Mouse (Mus musculus) kidney, embryonic 14.5 days (tissue): ENCODE measurements around the gene Ptgdr2. TPM values are rescaled to one million over a fixed set of nuclear protein-coding genes. Genes with fewer than 3 reads are reported as not detected.

ENCODE experiments used
- ATAC-seq: fragments of 200-750 bp; cut with Nextera tagmentation; 2 replicates; pipeline ENCODE4 v1.8.0; 2017; ENCODE audit warnings: moderate number of reproducible peaks, mild to moderate bottlenecking, moderate TSS enrichment, moderate library complexity; ENCODE audit not compliant: low FRiP score, low TSS enrichment
- H3K27ac ChIP-seq: fragments of 300-500 bp; sonication (generic); 2 replicates; pipeline ENCODE4 v1.5.1; 2014; ENCODE audit warnings: low read depth, mild to moderate bottlenecking, low read length, moderate library complexity, mixed read lengths
- H3K27me3 ChIP-seq: fragments of 300-500 bp; sonication (generic); 2 replicates; pipeline ENCODE4 v1.6.1; 2014; ENCODE audit warnings: mild to moderate bottlenecking, low read length; ENCODE audit not compliant: control insufficient read depth, insufficient read depth
- H3K36me3 ChIP-seq: fragments of 300-500 bp; sonication (generic); 2 replicates; pipeline ENCODE4 v1.6.1; 2014; ENCODE audit warnings: low read length, mixed read lengths; ENCODE audit not compliant: control insufficient read depth, insufficient read depth
- H3K4me1 ChIP-seq: fragments of 300-500 bp; sonication (generic); 2 replicates; pipeline ENCODE4 v1.6.1; 2014; ENCODE audit warnings: low read length, mixed read lengths; ENCODE audit not compliant: control insufficient read depth, insufficient read depth
- H3K4me2 ChIP-seq: fragments of 300-500 bp; sonication (generic); replicated peaks from 2 replicates; pipeline ENCODE4 v1.6.1; 2014; ENCODE audit warnings: low read depth, mild to moderate bottlenecking, low read length
- H3K4me3 ChIP-seq: fragments of 300-500 bp; sonication (generic); 2 replicates; pipeline ENCODE4 v1.5.1; 2014; ENCODE audit warnings: mild to moderate bottlenecking, low read length
- H3K9ac ChIP-seq: fragments of 300-500 bp; sonication (generic); 2 replicates; pipeline ENCODE4 v1.6.1; 2014; ENCODE audit warnings: low read depth, mild to moderate bottlenecking, low read length, moderate library complexity
- H3K9me3 ChIP-seq: fragments of 300-500 bp; sonication (generic); 2 replicates; pipeline ENCODE4 v1.6.1; 2016; ENCODE audit warnings: low read length; ENCODE audit not compliant: control insufficient read depth
- WGBS: fragments of 180-500 bp; shearing (Covaris S2); extraction: QIAGEN DNeasy Blood & Tissue Kit; methylation state at CpG from one replicate; pipeline ENCODE4 v1.1.7; 2014; 5-methylcytosine and 5-hydroxymethylcytosine counted together
- polyA plus RNA-seq: library from polyadenylated mRNA; unstranded; fragments of >200 nt; fragmentation: Nextera tagmentation; extraction: Ambion mirVana; gene quantifications from 2 replicates; pipeline ENCODE4 v1.2.1, GENCODE M21; 2014

The Ptgdr2 gene
- not detected in 2 replicates for polyA plus RNA-seq

DNA sequence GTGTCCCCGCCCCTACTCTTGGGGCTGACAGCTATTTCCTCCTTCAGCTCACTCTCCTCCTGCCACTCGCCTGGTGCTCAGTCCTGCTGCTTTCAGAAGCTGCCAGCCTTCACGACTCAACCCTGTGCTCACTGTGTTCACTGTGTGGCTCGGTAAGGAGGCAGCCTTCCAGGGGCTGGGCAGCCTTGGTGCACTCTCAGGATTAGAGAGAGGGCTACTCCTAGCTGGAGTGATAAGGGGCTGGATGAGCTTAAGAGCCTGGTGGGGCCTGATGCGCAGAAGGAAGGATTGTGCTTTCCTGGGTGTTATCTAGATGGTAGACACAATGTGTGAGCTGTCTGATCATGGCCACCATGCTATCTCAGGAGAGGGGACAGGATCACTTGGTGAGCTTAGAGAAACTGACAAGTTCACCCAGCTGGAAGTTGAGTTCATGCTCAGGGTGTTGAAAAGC lies at the start of gene Ptgdr2:
Gene Ptgdr2, plus strand, starts transcription at position 51 of the 454 bp plus-strand sequence.
- H3K27me3 ChIP-seq, result no peaks in the 10 kb centered on the region
- H3K4me1 ChIP-seq, result 0 out of 2 replicates have a peak, but pooled peaks cover 3% of the 10 kb centered on the region
- no peak for ATAC-seq
- WGBS, result 39% methylated on average over 5 of the region's 5 CpGs
- H3K4me2 ChIP-seq, result no peak within 1 kb of the TSS
- no peak within 1 kb of the TSS for H3K27ac ChIP-seq
- no peak within 1 kb of the TSS for H3K9ac ChIP-seq
- H3K9me3 ChIP-seq, result no peaks in the 10 kb centered on the region
- no peak within 1 kb of the TSS for H3K4me3 ChIP-seq
- H3K36me3 ChIP-seq, result peaks cover 5% of the 10 kb centered on the region; the same call in 1 of the 2 replicates

DNA sequence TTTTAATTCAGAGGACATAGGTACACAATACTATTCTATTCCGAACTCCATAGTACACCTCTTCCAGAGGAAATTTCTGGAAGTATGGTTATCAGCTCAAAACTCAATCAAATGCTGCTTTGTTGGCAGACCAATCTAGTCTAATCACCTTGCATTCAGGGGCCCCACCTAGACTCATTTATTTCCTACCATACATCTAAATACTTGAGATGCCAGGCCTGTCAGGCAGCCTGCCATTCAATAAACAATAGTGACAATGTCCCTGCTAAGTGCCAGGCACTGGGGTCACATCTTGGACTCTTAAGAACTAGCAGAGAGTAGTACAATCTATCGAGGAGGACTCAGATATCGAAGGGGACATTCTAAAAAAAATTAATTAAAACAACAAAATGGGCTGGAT lies 44.8 kb upstream of the Ptgdr2 start:
- Histone ChIP-seq H3K27me3 (no peaks in the 10 kb centered on the region), H3K4me3 (no peak overlapping the region), H3K4me1 (peaks cover 11% of the 10 kb centered on the region; the same call in 1 of the 2 replicates), H3K9ac (no peak overlapping the region), H3K9me3 (no peaks in the 10 kb centered on the region), H3K27ac (no peak overlapping the region), H3K36me3 (peaks cover 2% of the 10 kb centered on the region; the same call in 1 of the 2 replicates), H3K4me2 (no peak overlapping the region)
- WGBS, result 89% methylated on average over 3 of the region's 3 CpGs
- no peak for ATAC-seq

DNA sequence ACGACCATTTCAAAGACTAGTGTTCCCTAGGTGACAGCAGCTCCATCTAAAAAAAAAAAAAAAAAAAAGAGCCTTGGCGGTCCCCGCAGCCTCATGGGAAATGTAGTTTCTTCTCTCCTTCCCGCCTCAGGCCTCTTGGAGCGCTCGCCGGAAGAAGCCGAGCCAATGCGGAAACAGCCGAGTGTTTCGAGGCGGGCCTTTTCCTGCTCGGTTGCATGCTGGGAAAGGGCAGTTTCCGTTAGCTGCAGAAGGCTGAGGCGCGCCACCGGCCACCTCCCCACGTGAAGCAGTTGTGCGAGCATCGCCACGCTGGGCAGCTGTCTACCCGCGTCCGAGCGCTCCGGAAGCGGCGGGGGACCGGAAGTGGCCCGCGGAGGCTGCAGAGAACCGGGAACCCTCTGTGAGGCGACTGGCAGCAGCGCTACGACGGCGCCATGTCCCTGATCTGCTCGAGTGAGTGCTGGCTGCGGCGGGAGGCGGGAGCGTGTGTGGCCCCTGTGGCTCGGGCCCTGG lies 41.9 kb upstream of the Ptgdr2 start, which contains the start of gene Prpf19:
Gene Prpf19, plus strand, starts transcription at position 216 of the 513 bp plus-strand sequence.
- WGBS, result 0% methylated on average over 42 of the region's 43 CpGs
- Histone ChIP-seq H3K4me1 (peaks cover 14% of the 10 kb centered on the region; the same call in 1 of the 2 replicates), H3K4me3 (peak within 1 kb of the TSS; percentile 79), H3K27ac (peak within 1 kb of the TSS; percentile 85), H3K4me2 (peak within 1 kb of the TSS; percentile 86), H3K36me3 (peaks cover 30% of the 10 kb centered on the region), H3K27me3 (no peaks in the 10 kb centered on the region), H3K9ac (peak within 1 kb of the TSS; percentile 83), H3K9me3 (no peaks in the 10 kb centered on the region)
- ATAC-seq, result peak; percentile 96

DNA sequence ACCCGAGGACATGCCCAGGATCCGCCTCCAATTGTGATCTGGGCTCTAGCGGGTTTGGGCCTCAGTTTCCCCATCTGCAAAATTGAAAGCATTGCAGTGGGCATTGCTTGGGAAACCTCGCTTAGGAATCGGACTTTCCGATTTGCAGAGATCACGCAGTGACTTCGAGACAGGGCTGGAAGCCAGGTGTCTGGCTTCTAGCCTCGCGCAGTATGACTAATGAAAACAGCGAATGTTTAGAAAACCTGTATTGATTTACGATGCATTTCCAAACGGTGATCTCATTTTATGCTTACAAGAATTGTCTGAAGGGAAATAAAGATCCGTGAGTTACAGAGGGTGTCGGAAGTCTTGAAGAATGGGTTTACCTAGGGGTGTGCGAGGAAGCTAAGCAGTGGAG lies 41.3 kb upstream of the Ptgdr2 start:
- no peaks in the 10 kb centered on the region for H3K27me3 ChIP-seq
- H3K9ac ChIP-seq, result peak overlapping the region; percentile 83
- no peaks in the 10 kb centered on the region for H3K9me3 ChIP-seq
- 1% methylated on average over 16 of the region's 16 CpGs for WGBS
- ATAC-seq, result no peak
- H3K4me2 ChIP-seq, result peak overlapping the region; percentile 86
- peaks cover 14% of the 10 kb centered on the region; the same call in 1 of the 2 replicates for H3K4me1 ChIP-seq
- H3K4me3 ChIP-seq, result peak overlapping the region; percentile 79
- peaks cover 37% of the 10 kb centered on the region for H3K36me3 ChIP-seq
- H3K27ac ChIP-seq, result peak overlapping the region; percentile 85

DNA sequence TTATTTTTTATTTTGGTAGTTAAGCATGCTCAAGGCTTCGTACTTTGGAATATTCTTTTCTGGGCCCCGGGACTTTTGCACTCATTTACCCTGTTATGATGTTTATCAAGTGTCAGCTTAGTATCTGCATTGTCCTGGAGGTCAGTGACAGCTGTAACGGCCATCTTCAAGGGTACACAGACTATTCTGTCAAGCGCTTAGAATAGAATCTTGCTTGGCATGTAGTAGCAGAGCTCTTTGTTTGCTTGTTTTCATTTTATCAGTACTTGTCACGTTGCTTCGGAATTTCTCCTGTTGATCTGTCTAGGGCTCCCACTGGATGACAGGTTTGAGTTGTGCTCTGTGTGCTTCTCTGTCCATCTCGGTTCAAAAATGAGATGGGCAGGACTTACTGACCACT lies 40.1 kb upstream of the Ptgdr2 start:
- Histone ChIP-seq H3K27me3 (no peaks in the 10 kb centered on the region), H3K9me3 (no peaks in the 10 kb centered on the region), H3K4me1 (peaks cover 14% of the 10 kb centered on the region; the same call in 1 of the 2 replicates), H3K27ac (no peak overlapping the region), H3K4me3 (no peak overlapping the region; the same call in 1 of the 2 replicates), H3K36me3 (peaks cover 48% of the 10 kb centered on the region), H3K4me2 (peak overlapping the region; percentile 86), H3K9ac (peak overlapping the region; percentile 83; the same call in 1 of the 2 replicates)
- 77% methylated on average over 7 of the region's 7 CpGs for WGBS
- no peak for ATAC-seq

DNA sequence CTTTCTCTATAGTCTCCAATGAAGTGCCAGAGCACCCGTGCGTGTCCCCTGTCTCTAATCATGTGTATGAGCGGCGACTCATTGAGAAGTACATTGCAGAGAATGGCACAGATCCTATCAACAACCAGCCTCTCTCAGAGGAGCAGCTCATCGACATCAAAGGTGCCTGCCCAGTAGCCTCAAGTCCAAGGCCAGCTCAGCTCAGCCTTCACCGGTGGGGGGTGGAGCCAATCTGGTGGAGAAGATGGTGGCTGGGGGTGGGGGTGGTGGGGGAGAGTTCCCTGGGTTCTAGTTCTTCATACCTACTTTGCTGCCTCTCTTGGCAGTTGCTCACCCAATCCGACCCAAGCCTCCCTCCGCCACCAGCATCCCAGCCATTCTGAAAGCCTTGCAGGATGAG lies 39.5 kb upstream of the Ptgdr2 start:
- no peak overlapping the region for H3K4me3 ChIP-seq
- ATAC-seq, result no peak
- no peak overlapping the region for H3K27ac ChIP-seq
- no peak overlapping the region for H3K4me2 ChIP-seq
- H3K9me3 ChIP-seq, result no peaks in the 10 kb centered on the region
- H3K4me1 ChIP-seq, result peaks cover 14% of the 10 kb centered on the region; the same call in 1 of the 2 replicates
- no peak overlapping the region for H3K9ac ChIP-seq
- H3K36me3 ChIP-seq, result peaks cover 55% of the 10 kb centered on the region
- WGBS, result 68% methylated on average over 8 of the region's 8 CpGs
- H3K27me3 ChIP-seq, result no peaks in the 10 kb centered on the region

DNA sequence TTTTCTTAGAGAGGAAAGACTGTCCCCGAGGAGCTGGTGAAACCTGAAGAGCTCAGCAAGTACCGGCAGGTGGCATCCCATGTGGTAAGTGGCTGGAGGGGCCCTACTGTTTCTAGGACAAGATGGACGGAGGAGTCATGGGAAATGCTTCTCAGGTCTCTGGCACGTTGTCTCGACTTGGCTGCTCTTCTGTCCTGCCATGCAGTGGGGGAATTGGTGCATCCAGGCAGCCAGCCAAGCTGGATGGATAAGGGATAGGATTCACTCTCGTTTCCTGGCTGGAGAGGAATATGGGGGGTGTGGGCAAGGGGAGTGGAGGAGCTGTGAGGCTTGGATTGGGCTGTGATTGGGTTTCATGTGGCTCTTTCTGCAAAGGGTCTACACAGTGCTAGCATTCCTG lies 36.6 kb upstream of the Ptgdr2 start:
- no peak overlapping the region for H3K4me2 ChIP-seq
- H3K9me3 ChIP-seq, result no peaks in the 10 kb centered on the region
- no peak overlapping the region for H3K9ac ChIP-seq
- 84% methylated on average over 6 of the region's 6 CpGs for WGBS
- no peak for ATAC-seq
- H3K27me3 ChIP-seq, result no peaks in the 10 kb centered on the region
- no peak overlapping the region for H3K27ac ChIP-seq
- H3K4me3 ChIP-seq, result no peak overlapping the region
- H3K36me3 ChIP-seq, result peaks cover 82% of the 10 kb centered on the region
- H3K4me1 ChIP-seq, result peaks cover 18% of the 10 kb centered on the region; the same call in 1 of the 2 replicates

DNA sequence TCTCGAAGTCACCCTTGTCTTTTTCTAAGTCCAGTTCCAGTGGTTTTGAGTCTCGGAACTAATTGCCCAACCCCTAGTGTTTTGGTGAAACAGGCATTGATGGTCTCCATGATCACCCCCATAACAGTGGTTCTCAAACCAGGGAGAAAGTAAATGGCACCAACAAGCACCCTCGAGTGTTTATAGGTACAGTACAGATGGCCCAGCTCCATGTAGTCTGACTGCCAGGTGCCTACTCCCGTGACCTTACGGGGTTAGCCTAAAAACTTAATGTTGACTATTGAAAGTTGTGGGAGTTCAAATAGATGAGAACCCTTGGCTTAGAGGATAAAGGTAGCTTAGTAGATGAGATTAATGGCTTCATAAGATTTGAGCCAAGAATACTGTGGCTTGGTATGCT lies 35.9 kb upstream of the Ptgdr2 start:
- no peak overlapping the region for H3K27ac ChIP-seq
- H3K27me3 ChIP-seq, result no peaks in the 10 kb centered on the region
- peaks cover 20% of the 10 kb centered on the region for H3K4me1 ChIP-seq
- H3K36me3 ChIP-seq, result peaks cover 88% of the 10 kb centered on the region
- no peak overlapping the region for H3K4me3 ChIP-seq
- H3K4me2 ChIP-seq, result no peak overlapping the region
- H3K9ac ChIP-seq, result no peak overlapping the region
- no peaks in the 10 kb centered on the region for H3K9me3 ChIP-seq
- no peak for ATAC-seq
- 95% methylated on average over 5 of the region's 5 CpGs for WGBS

DNA sequence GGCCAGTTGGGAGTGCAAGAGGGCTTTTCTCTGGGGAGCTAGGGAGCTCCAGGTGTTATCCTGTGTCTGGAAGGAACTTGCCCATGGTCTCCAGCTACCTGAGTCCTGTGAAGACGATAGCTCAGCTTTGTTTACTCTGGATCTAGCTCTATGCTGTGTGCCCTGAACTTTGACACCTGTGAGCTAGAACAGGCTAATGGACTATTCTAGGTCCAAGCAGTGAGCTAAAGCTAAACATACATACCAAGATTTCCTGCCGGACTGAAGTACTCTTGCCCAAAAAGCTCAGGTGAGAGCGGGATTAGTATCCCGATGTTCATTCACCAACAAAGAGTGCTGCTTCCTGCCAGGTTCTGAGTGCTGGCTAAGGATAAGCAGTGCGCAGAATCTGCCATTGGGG lies 32.4 kb upstream of the Ptgdr2 start:
- H3K9ac ChIP-seq, result no peak overlapping the region
- H3K9me3 ChIP-seq, result no peaks in the 10 kb centered on the region
- H3K27me3 ChIP-seq, result no peaks in the 10 kb centered on the region
- no peak for ATAC-seq
- no peak overlapping the region for H3K4me3 ChIP-seq
- peak overlapping the region; percentile 42; the same call in 1 of the 2 replicates for H3K27ac ChIP-seq
- peaks cover 9% of the 10 kb centered on the region; the same call in 1 of the 2 replicates for H3K4me1 ChIP-seq
- peaks cover 82% of the 10 kb centered on the region for H3K36me3 ChIP-seq
- WGBS, result 92% methylated on average over 5 of the region's 5 CpGs
- H3K4me2 ChIP-seq, result no peak overlapping the region
